Mouse (Mus musculus): ENCODE results near the gene Ccdc185.

The Ccdc185 gene

GRCm38 (mm10) chr1:182735891-182736290 is 13.1 kb downstream of the Ccdc185 start:
- no peak for DNase-seq

DNA sequence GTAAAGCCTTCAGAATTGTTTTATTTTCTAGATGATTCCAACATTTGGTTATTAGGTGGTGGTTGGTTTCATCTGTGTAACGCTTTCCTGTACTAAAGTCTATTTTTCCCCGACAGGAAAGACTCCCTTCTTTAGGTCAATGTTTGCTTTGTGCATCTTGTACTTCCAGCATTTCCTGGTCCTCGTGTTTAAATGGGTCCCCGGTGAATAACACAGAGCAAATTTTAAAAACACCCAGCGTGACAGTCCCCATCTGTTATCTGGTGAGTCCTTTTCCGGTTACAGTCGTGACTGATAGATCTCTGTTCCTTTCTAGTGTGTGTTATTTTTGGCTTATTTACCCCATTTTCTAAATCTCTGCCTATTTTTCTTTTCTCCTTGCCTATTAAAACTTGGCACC is 16.3 kb downstream of the Ccdc185 start:
- no peak for DNase-seq

DNA sequence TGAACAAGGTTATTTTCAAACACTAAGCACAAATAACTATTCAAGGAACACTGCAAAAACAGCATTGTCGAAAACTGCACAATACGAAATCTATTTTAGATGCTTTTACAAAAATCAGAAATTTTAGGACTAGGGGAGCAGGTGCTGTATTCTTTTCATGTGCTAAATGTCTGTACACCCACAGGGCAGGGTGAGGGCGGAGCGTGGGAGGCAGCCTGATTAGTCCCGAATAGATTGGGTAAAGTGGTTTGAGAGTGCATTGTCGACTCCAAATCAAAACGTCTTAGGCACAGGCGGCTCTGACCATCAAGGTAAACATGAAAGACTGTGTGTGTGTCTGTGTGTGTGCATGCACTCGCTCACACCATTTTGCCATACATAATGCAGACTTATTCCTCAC is 20.0 kb downstream of the Ccdc185 start:
- no peak for DNase-seq

DNA sequence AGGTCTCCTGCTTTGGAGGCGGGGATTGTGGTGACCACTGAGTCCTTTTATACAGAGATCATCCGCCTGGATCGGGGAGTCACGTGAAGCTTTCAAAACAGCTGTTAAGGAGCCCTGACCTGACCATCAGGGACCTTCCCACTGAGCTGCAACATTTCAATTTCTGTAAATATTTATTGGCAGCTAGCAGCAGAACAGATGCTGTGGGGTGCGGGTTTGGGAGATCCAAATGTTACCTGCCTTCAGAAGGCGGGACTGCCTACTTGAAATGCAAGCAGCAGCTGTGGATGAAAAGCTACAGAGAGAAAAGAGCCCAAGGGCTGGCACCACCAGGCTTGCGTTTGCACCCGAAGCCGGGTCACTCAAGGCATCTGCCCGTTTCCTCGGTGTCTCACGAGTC is 21.4 kb downstream of the Ccdc185 start:
- DNase-seq = no peak

- no peak for DNase-seq
These were observed 34.6 kb downstream of the Ccdc185 start for GRCm38 (mm10) chr1:182714236-182714935.

GRCm38 (mm10) chr1:182711360-182711933 is 37.5 kb downstream of the Ccdc185 start:
- DNase-seq = no peak

- DNase-seq = no peak
These were observed 41.5 kb downstream of the Ccdc185 start for GRCm38 (mm10) chr1:182707459-182707858.

- no peak for DNase-seq
These were observed 44.1 kb downstream of the Ccdc185 start for GRCm38 (mm10) chr1:182704882-182705281.

GRCm38 (mm10) chr1:182699392-182700347 is 49.3 kb downstream of the Ccdc185 start:
- DNase-seq = no peak

Data from B cell, adult 2 months (primary cell).